24 mouse cellular contexts compared by ENCODE assay signal in the genomic region with DNA sequence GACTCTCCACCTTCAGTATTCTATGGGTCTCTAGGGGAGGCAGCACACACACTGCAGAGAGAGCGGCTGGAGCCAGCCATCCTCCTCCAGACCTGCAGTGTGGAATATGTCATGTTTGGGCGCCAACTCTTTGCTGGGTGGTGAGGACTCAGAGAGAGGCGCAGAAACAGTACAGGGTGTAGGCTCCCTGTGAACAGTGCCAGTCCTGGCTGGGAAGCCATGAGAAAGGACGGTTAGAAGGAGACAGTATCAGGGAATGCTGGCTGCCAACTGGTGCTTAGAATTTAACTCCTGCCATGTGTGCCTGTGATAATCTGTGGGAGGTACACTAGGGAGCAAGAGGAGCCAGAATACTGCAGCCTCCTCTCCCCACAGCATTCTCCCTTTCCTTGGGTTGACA. TPM values are rescaled to one million over a fixed set of nuclear protein-coding genes. Genes with fewer than 3 reads are reported as not detected.
DNase-seq lines count a peak whose midpoint lies in the region; ATAC-seq lines count a peak whose summit lies in the region.
"Had no signal": no experiment of that assay in that cellular context is flagged by ENCODE, and none has a peak within 500 bp of the region (broad histone marks: within the 10 kb centered on the region; RNA-seq: fewer than 3 reads in every experiment).

No protein-coding gene starts in this region.

- H3K27me3 ChIP-seq in neural tube, embryonic 14.5 days (ENCODE audit: control insufficient read depth, insufficient read depth, low read length), result no peaks in the 10 kb centered on the region
- H3K27me3 ChIP-seq in neural tube, embryonic 15.5 days (replicated peaks), result no peaks in the 10 kb centered on the region
- peaks cover 19% of the 10 kb centered on the region for H3K27me3 ChIP-seq in forebrain, embryonic 12.5 days
- H3K27me3 ChIP-seq in heart, embryonic 10.5 days (ENCODE audit: insufficient read depth, poor library complexity, severe bottlenecking), result peaks cover 20% of the 10 kb centered on the region; the same call in 1 of the 2 replicates

- DNase-seq in layer of hippocampus, adult 8-10 months (ENCODE audit: low spot score in 2 of 2), result peak; percentile 63 to 69
- DNase-seq in left cerebral cortex, adult 9 months (ENCODE audit: low spot score in 2 of 2), result peak; percentile 44 to 73
- peak; percentile 36 to 70 for DNase-seq in right cerebral cortex, postnatal 36 days (ENCODE audit: low spot score in 2 of 2)
- DNase-seq in kidney, postnatal 25 days, result no peak
- no peak for DNase-seq in heart, embryonic 10.5 days (ENCODE audit: low spot score)
- DNase-seq: adrenal gland, postnatal 14 days; cerebellum, adult 2 months; heart, postnatal 4 days; kidney, adult 18-20 months; kidney, postnatal 14 days; midbrain, embryonic 14.5 days had no signal

- no peaks in the 10 kb centered on the region for H3K9me3 ChIP-seq in neural tube, embryonic 14.5 days (ENCODE audit: control insufficient read depth, low read length)
- no peaks in the 10 kb centered on the region for H3K9me3 ChIP-seq in neural tube, embryonic 15.5 days (replicated peaks)
- no peaks in the 10 kb centered on the region for H3K9me3 ChIP-seq in forebrain, embryonic 12.5 days
- no peaks in the 10 kb centered on the region for H3K9me3 ChIP-seq in heart, embryonic 10.5 days
- H3K9me3 ChIP-seq: heart, embryonic 13.5 days; liver, embryonic 15.5 days had no signal

- H3K36me3 ChIP-seq in neural tube, embryonic 14.5 days (ENCODE audit: control insufficient read depth, insufficient read depth, low read length), result no peaks in the 10 kb centered on the region
- H3K36me3 ChIP-seq in neural tube, embryonic 15.5 days, result no peaks in the 10 kb centered on the region
- no peaks in the 10 kb centered on the region for H3K36me3 ChIP-seq in forebrain, embryonic 12.5 days (replicated peaks)
- no peaks in the 10 kb centered on the region for H3K36me3 ChIP-seq in heart, embryonic 10.5 days
- H3K36me3 ChIP-seq: heart, embryonic 13.5 days; liver, embryonic 15.5 days had no signal

- no peak overlapping the region for H3K4me3 ChIP-seq in neural tube, embryonic 14.5 days (ENCODE audit: low read depth, low read length)
- no peak overlapping the region for H3K4me3 ChIP-seq in neural tube, embryonic 15.5 days (replicated peaks)
- no peak overlapping the region for H3K4me3 ChIP-seq in forebrain, embryonic 12.5 days (replicated peaks)
- no peak overlapping the region for H3K4me3 ChIP-seq in heart, embryonic 10.5 days
- H3K4me3 ChIP-seq: erythroblast, embryonic 14.5 days; heart, embryonic 13.5 days; liver, embryonic 15.5 days; myocyte had no signal

- 83% methylated on average over 4 of the region's 4 CpGs for WGBS in neural tube, embryonic 14.5 days
- 78% methylated on average over 4 of the region's 4 CpGs for WGBS in neural tube, embryonic 15.5 days
- 87% methylated on average over 4 of the region's 4 CpGs for WGBS in forebrain, embryonic 12.5 days
- WGBS in heart, embryonic 10.5 days, result 78% methylated on average over 4 of the region's 4 CpGs

- peaks cover 17% of the 10 kb centered on the region for H3K4me1 ChIP-seq in neural tube, embryonic 14.5 days (ENCODE audit: control insufficient read depth, insufficient read depth, low read length)
- peaks cover 26% of the 10 kb centered on the region for H3K4me1 ChIP-seq in neural tube, embryonic 15.5 days
- H3K4me1 ChIP-seq in forebrain, embryonic 12.5 days, result peaks cover 13% of the 10 kb centered on the region; the same call in 1 of the 2 replicates
- peaks cover 9% of the 10 kb centered on the region; the same call in 1 of the 2 replicates for H3K4me1 ChIP-seq in heart, embryonic 10.5 days
- H3K4me1 ChIP-seq: liver, embryonic 15.5 days had no signal

- no peak for ATAC-seq in neural tube, embryonic 14.5 days (ENCODE audit: low read depth)
- ATAC-seq in neural tube, embryonic 15.5 days (ENCODE audit: low FRiP score), result no peak
- ATAC-seq in forebrain, embryonic 12.5 days (ENCODE audit: low FRiP score), result no peak
- ATAC-seq: hindbrain, embryonic 16.5 days; lung, postnatal 0 days had no signal

- H3K27ac ChIP-seq in neural tube, embryonic 14.5 days (ENCODE audit: low read depth, low read length), result no peak overlapping the region
- no peak overlapping the region for H3K27ac ChIP-seq in neural tube, embryonic 15.5 days (replicated peaks)
- H3K27ac ChIP-seq in forebrain, embryonic 12.5 days, result no peak overlapping the region
- no peak overlapping the region for H3K27ac ChIP-seq in heart, embryonic 10.5 days
- H3K27ac ChIP-seq: heart, embryonic 13.5 days; liver, embryonic 15.5 days had no signal

- H3K4me2 ChIP-seq in neural tube, embryonic 14.5 days (ENCODE audit: low read depth, low read length), result no peak overlapping the region
- H3K4me2 ChIP-seq in neural tube, embryonic 15.5 days, result no peak overlapping the region
- no peak overlapping the region for H3K4me2 ChIP-seq in forebrain, embryonic 12.5 days
- H3K4me2 ChIP-seq: heart, embryonic 13.5 days; liver, embryonic 15.5 days had no signal

- 0 out of 2 replicates have a peak overlapping the region, but pooled peaks have one; percentile 16 for H3K9ac ChIP-seq in neural tube, embryonic 14.5 days (replicated peaks; ENCODE audit: low read depth, low read length)
- no peak overlapping the region for H3K9ac ChIP-seq in neural tube, embryonic 15.5 days (replicated peaks)
- no peak overlapping the region for H3K9ac ChIP-seq in forebrain, embryonic 12.5 days
- H3K9ac ChIP-seq: heart, embryonic 13.5 days; liver, embryonic 15.5 days had no signal

RNA-seq across cellular contexts. Expression of a gene that starts 40.5 kb away (rescaled TPM):
- 0.37 and 0.62 TPM in 2 replicates for polyA plus RNA-seq in neural tube, embryonic 14.5 days (2014; fragmentation: Nextera tagmentation; extraction: Ambion mirVana)
- 0.64 and 0.72 TPM in 2 replicates for polyA plus RNA-seq in neural tube, embryonic 15.5 days (2015; fragmentation: Nextera tagmentation; extraction: Ambion mirVana)
- 1 to 10 TPM; 2.5 to 2.8 (median 2.6) TPM for total RNA-seq in layer of hippocampus, adult 8-10 months (2022)
- polyA plus RNA-seq in forebrain, embryonic 12.5 days (2016; fragmentation: Nextera tagmentation; extraction: Ambion mirVana), result 0.17 and 0.44 TPM in 2 replicates
- polyA plus RNA-seq in heart, embryonic 10.5 days (2016; fragmentation: Nextera tagmentation; extraction: Ambion mirVana), result 0.63 and 0.93 TPM in 2 replicates
- total RNA-seq: adrenal gland, postnatal 14 days; common myeloid progenitor, adult 5-6 weeks; granulocyte monocyte progenitor cell, adult 5-6 weeks; megakaryocyte, adult 5-6 weeks had no signal
- polyA plus RNA-seq: embryonic facial prominence, embryonic 11.5 days; erythroblast, embryonic 14.5 days; liver, embryonic 15.5 days; lung, postnatal 0 days had no signal

Comparison
In these comparisons a context has a peak if more than half of its experiments do, and no peak if none do; other contexts are left out.
1. DNase-seq: peak in layer of hippocampus, adult 8-10 months (2 of 2), left cerebral cortex, adult 9 months (2 of 2) and right cerebral cortex, postnatal 36 days (2 of 2); none in kidney, postnatal 25 days (0 of 2) and heart, embryonic 10.5 days (single experiment).